Mouse (Mus musculus): ENCODE data around the gene Gm10260.

GRCm38 (mm10) chr13:97743229-97743988, 17.0 kb downstream of the Gm10260 start:
- TF ChIP-seq CTCF (conservative IDR thresholded peaks at IDR 0.05; ENCODE audit: insufficient read depth, insufficient read length, low read depth, low read length) (no peak), POLR2A (IDR thresholded peaks at IDR 0.05; ENCODE audit: low read depth, low read length) (no peak)
